Mouse (Mus musculus) common myeloid progenitor, adult 5-6 weeks (primary cell): Measurements from ENCODE around the gene Olfr1259. TPM values are rescaled to one million over a fixed set of nuclear protein-coding genes. Genes with fewer than 3 reads are reported as not detected.
"Not testable (repeated sequence)": the region's sequence is repeated elsewhere in the genome, so short reads cannot be mapped to it uniquely, and the experiment has no call there.

Experiments used
- ATAC-seq: replicated peaks from 2 replicates; pipeline ENCODE4 v1.8.0; 2016; ENCODE audit warnings: low read depth, mild to moderate bottlenecking, moderate TSS enrichment, inconsistent platforms; ENCODE audit not compliant: poor library complexity, severe bottlenecking
- total RNA-seq: library from RNA; stranded (forward); fragments of 200-1000, 187-1606 nt; gene quantifications from 2 replicates; pipeline ENCODE4 v1.2.3, GENCODE M21; 2017

Gene Olfr1259
- not detected in 2 replicates for total RNA-seq

DNA sequence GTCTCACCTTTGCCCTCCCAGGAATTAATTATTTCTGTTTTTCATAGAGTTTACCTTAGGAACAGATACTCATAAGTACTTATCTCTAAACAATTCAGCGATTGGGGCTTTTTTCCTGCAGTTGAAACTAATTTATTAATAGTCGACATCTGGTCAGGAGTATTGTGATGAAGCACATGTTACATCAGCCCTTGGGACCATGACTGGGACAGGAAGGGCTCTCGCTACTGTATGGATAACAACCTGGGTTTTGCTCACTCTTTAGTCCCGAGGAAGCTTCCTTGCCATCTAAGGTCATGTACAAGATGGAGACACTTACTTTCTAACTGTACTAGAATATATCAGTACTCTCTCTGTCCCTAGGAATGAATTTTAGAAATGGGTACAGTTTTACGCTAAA is at the start of gene Olfr1259:
Gene Olfr1259 (minus strand): TSS at position 101 of the 400 bp plus-strand sequence.
- no peak for ATAC-seq

DNA sequence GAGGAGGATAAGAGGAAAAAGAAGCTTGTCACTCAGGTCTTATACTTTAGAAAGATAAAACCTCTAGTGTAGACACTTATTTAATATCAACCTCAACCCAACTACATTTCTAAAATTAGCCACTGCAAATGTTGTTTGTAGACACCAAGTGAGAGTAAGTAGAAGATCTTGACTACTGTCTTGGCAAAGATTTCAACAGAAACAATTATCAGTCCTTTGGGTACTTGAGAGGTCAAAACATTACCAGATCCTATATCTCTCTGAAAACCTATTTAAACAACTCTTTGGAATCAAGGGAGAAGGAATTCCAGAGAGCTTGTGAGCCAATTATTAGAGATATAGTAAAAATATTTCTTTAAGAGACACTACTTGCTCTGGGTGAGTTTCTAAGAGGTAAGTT is 42.5 kb upstream of the Olfr1259 start, which contains the start of gene Olfr1261:
Gene Olfr1261 (plus strand): TSS at position 301 of the 400 bp plus-strand sequence.
- ATAC-seq = no peak

DNA sequence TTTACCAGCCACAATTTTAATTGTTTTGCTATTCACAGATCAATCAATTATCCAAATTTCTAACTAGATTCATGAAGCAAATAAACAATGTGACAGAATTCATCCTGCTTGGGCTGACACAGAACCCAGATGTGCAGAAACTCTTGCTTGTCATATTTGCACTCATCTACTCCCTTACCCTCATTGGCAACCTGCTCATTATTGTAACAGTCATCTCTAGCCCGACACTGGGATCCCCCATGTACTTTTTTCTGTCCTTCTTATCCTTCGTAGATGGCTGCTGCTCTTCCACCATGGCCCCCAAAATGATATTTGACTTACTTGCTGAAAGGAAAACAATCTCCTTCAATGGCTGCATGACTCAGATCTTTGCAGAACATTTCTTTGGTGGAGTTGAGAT is 29.2 kb upstream of the Olfr1259 start:
- ATAC-seq = no peak

DNA sequence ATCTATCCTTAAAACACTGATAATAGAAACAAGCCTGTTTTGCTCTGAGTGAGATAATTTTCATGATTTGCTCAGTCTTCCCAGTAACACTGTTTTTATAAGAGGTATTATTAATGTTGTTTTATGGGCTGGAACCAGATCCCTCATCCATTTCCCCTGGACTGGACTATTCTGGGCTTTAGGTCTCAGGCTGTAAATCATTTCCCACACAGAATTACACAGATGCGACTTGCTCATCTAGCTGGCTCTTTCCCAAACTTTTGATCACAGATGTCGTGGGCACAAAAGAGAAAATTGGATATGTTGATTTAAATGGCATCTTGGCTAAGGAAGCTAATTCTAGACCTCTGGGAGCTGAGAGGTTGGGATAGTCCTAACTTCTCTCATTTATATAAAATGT is 25.7 kb upstream of the Olfr1259 start, which contains the start of gene Olfr1260:
Gene Olfr1260 (plus strand): TSS at position 157 of the 400 bp plus-strand sequence.
- no peak for ATAC-seq

DNA sequence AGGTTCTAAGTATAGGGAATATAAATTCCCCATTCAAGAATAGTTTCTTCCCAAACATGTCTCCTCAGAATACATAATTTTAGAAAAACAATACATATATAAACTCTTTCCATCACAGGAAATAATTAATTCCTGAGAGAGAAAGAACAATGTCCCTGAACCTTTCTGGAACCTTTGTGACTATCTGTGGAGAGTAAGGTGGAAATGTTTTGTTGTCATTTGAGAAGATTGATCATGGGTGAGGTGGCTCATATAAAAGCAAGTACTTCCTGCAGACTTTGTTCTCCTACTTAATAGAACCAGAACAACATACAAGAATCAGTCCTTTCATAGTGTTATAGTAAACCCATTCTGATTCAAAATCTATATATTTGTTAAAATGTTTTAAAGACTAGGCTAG is 21.5 kb downstream of the Olfr1259 start, which contains the start of gene Olfr1258:
Gene Olfr1258 (plus strand): TSS at position 301 of the 400 bp plus-strand sequence.
- no peak for ATAC-seq

DNA sequence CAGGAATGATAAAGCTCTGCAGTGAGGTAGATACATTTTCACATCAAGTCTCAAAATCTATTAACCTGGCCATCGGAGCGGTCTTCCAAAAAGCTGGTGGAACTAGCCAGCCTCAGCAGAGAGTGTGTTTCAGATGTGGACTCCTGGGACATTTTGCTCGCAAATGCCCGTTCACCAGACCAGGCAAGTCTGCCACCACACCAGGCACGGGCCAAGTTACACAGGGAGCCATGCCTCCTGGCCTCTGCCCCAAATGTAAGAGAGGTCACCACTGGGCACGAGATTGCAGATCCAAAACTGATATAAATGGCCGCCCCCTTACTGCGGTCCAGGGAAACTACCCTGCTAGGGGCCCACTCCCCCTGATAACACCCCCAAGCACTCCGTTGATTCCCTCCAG is 35.8 kb downstream of the Olfr1259 start:
- not testable (repeated sequence) for ATAC-seq

Other genes with a start within 250 kb of the Olfr1259 start
- gene Olfr1252, start 223.7 kb downstream of the Olfr1259 start, total RNA-seq = not detected in 2 replicates
- gene Olfr1253, start 191.6 kb downstream of the Olfr1259 start, total RNA-seq = not detected in 2 replicates
- not detected in 2 replicates for gene Olfr1254, start 155.0 kb downstream of the Olfr1259 start, total RNA-seq
- gene Olfr1255, start 136.6 kb downstream of the Olfr1259 start, total RNA-seq = not detected in 2 replicates
- not detected in 2 replicates for gene Olfr1256, start 107.1 kb downstream of the Olfr1259 start, total RNA-seq
- not detected in 2 replicates for gene Olfr48, start 100.5 kb downstream of the Olfr1259 start, total RNA-seq
- not detected in 2 replicates for gene Olfr1257, start 70.2 kb downstream of the Olfr1259 start, total RNA-seq
- gene Olfr1258, start 21.4 kb downstream of the Olfr1259 start, total RNA-seq = not detected in 2 replicates
- not detected in 2 replicates for gene Olfr1260, start 25.7 kb upstream of the Olfr1259 start, total RNA-seq
- gene Olfr1261, start 42.6 kb upstream of the Olfr1259 start, total RNA-seq = not detected in 2 replicates
- not detected in 2 replicates for gene Olfr1262, start 51.5 kb upstream of the Olfr1259 start, total RNA-seq
- not detected in 2 replicates for gene Olfr1263, start 63.5 kb upstream of the Olfr1259 start, total RNA-seq
- gene Olfr1264, start 76.9 kb upstream of the Olfr1259 start, total RNA-seq = not detected in 2 replicates
- gene Olfr1265, start 86.7 kb upstream of the Olfr1259 start, total RNA-seq = not detected in 2 replicates
- not detected in 2 replicates for gene Olfr140, start 114.9 kb upstream of the Olfr1259 start, total RNA-seq
- not detected in 2 replicates for gene Olfr1269, start 172.7 kb upstream of the Olfr1259 start, total RNA-seq
- not detected in 2 replicates for gene Olfr32, start 193.6 kb upstream of the Olfr1259 start, total RNA-seq
- gene Olfr1270, start 204.4 kb upstream of the Olfr1259 start, total RNA-seq = not detected in 2 replicates